Mouse (Mus musculus) Muller cell, postnatal 12 days (primary cell): Measurements from ENCODE around the gene Phactr1.

ENCODE experiments used
- DNase-seq: peaks from one replicate; pipeline ENCODE4 v3.0.0-alpha.2; 2015; ENCODE audit errors: inconsistent ontology term

Phactr1 gene

DNA sequence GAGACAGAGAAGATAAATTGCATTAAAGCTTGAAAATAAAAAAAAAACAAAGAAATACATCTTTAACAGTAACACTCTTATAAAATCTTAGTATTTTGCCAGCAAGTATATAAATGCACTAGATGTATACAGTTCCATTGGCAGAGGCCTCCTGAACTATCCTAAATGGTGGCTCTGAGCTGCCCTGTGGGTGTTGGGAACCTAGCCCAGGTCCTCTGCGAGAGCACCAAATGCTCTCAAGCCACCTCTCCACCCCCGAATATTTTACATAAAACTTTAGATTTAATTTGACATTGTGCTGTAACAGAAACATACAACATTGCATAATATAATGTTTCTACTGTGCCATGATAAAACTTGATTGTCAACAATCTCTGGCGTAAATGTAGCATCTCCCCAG, 293.1 kb downstream of the Phactr1 start:
- DNase-seq: no peak

DNA sequence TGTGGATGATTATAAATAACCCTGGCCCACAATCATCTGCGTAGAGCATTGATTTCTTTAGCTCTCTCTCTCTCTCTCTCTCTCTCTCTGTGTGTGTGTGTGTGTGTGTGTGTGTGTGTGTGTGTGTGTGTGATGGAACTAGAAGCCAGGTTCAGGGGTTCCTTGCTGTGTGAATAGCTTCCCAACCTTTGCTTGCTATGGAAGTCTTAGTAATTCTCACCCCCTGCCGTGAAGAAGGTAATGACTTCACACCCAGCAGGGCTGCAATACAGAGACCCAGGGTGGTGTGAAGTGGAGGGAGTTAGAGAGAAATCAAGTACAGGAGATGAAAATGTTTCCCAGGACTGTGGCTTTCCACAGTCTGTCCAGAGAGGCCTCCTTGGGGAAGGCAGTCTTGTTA, 293.5 kb downstream of the Phactr1 start:
- DNase-seq: no peak

- no peak for DNase-seq
Observed at GRCm38 (mm10) chr13:42974506-42974905, 294.1 kb downstream of the Phactr1 start.

DNA sequence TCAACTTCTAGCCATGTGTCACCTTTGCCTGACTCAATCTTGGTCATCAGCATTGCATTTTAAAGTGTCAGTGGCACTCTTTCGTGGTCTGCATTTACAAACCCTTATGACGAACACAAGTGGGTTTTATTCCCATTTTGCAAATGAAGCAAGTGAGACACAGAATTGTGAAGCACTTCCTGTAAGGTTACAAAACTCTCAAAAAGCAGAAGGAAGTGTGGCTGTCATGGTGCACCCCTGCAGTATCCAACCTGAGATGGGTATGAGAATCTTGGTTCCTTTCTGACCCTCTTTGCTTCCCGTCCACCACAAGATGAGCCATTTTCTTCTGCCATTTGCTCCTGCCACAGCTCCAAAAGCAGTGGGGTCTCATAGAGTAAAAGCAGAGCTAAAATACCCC, 295.7 kb downstream of the Phactr1 start:
- DNase-seq: no peak

DNA sequence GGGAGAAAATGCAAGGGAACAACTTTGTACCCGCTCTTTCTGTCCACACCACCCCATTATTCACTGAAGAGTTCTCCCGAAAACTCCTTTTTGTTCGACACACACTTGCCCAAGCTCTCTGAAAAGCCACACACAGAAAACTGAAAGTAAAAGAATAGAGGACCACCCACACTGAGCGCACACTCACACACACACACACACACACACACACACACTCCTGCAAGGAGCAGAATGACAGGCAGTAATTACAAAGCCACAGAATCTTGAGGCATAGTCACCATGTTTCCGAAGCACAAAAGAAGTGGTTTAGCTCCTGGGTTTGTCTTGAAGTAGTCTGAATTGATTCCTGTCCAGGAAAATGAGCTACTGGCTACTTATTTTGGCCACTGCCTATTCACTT, 296.5 kb downstream of the Phactr1 start:
- DNase-seq: peak; percentile 46

GRCm38 (mm10) chr13:42980581-42980980, 300.2 kb downstream of the Phactr1 start:
- peak; percentile 67 for DNase-seq

GRCm38 (mm10) chr13:42982646-42983045, 302.2 kb downstream of the Phactr1 start:
- DNase-seq: no peak

GRCm38 (mm10) chr13:42985806-42986205, 305.4 kb downstream of the Phactr1 start:
- DNase-seq: no peak

- peak; percentile 84 for DNase-seq
Observed at GRCm38 (mm10) chr13:42987931-42988579, 307.6 kb downstream of the Phactr1 start.

GRCm38 (mm10) chr13:42989481-42989880, 309.1 kb downstream of the Phactr1 start:
- DNase-seq: no peak

- no peak for DNase-seq
Observed at GRCm38 (mm10) chr13:42990051-42990450, 309.6 kb downstream of the Phactr1 start.

- no peak for DNase-seq
Observed at GRCm38 (mm10) chr13:42990493-42991111, 310.2 kb downstream of the Phactr1 start.

GRCm38 (mm10) chr13:42991164-42991563, 310.7 kb downstream of the Phactr1 start:
- peak; percentile 66 for DNase-seq

DNA sequence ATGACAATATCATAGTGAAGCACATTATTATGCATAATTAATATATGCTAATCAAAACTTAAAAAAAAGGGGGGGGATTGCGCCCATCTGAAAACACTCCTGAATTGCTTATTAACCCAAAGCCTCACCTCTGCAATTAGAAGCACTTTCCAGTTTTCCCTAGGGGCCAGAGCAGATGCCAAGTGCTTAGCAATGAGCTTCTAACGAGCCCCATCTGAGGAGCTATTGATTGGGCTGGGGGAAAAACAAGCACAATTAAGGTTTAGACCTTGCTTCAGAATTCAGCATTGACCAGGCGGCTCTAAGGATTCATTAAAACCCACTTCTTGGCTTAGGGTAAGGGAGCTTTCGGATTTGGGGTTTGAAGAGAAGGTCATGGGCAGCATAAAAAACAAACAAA, 311.9 kb downstream of the Phactr1 start:
- DNase-seq: no peak

GRCm38 (mm10) chr13:42994276-42994675, 313.9 kb downstream of the Phactr1 start:
- no peak for DNase-seq

DNA sequence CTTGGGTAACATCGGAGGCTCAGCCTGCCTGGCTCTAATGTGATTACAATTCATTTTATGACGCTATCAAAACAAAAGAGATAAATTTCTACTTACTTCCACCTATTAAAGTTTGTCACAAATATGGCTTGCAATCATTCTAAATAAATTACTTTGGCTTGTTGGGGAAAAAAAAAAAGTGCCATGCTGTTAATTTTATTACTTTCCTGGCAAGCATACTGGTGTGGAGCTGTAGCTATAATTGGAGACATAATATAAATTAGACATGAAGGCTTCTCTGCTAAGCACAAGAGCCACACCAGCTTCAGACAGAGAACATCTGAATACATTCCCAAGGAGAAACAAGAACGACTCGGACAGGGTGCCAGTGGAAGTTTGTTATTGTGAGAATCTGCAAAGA, 315.8 kb downstream of the Phactr1 start:
- peak; percentile 59 for DNase-seq

DNA sequence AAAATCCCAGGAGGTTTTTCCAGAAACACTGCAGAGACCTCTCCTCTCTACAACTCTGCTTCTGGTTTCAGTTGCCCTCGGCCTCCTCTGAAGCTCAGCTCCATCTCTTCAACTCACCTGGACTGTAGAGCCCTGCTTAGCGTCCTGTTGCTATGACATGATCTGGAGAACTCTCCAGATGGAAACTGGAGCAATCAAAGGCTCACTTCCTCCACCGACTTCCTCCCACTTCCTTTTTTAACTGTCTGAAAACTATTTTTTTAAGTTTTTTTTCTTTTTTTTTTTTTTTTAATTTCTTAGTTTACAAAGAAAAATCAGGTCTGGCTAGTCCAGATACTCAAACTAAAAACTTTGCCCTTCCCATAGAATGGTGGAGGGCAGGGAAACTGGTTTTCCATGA, 318.9 kb downstream of the Phactr1 start:
- DNase-seq: no peak

GRCm38 (mm10) chr13:43005131-43005579, 324.7 kb downstream of the Phactr1 start:
- DNase-seq: no peak

GRCm38 (mm10) chr13:43008466-43008865, 328.0 kb downstream of the Phactr1 start:
- DNase-seq: peak; percentile 84

DNA sequence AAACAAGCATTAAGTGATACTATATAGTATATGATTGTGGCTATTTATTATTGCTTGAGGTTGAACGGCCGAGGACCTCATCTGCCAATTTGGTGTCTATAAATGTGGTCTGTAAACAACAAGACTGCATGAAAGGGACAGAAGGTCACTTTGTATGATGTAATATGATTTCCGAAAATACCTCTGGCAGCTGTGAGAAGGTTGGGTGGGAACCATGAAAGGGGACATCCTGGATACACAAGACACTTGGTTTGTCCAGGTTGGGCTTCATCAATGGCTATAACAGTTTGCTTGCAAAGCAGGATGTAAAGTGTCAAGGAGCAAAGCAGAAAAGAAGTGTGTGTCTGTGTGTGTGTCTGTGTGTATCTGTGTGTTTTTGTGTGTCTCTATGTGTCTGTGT, 329.2 kb downstream of the Phactr1 start:
- DNase-seq: no peak

GRCm38 (mm10) chr13:43011516-43011915, 331.1 kb downstream of the Phactr1 start:
- DNase-seq: peak; percentile 90

DNA sequence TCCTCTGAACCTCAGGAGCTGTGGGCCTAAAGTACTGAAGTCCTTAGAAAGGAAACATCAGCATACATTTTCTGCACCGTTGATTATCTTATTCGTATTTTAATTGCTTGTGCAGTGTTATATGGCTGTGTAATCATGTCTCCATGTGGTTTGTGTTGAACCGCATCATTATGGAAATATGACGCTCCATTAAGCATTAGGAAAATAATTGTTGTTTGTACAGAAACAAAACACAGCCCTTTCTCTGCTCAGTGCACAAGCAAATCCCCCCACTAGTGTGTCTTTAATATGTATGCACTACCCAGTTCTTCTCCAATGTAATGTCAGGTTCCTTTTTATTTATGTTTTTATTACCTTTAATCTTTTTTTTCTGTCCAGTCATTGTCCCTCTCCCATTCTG, 333.6 kb downstream of the Phactr1 start:
- peak; percentile 80 for DNase-seq

DNA sequence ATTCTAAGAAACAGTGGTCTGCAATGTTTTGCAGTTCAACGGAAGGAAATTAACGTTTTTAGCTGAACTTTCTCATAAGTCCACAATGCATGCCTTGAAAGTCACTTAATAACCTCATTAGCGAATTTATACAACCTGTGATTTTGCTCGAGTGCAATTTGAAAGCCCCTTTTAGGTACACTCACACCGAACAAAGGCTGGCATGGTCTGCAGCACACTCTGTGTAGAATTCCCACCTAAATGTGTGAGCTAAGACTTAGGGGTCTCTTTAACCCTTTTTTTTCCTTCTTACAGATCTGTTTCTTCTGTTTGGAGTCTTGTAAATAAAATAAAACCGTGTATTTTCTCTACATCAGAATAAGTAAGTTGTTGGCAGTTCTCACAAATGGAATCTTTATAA, 335.3 kb downstream of the Phactr1 start:
- no peak for DNase-seq

GRCm38 (mm10) chr13:43018863-43019262, 338.4 kb downstream of the Phactr1 start:
- no peak for DNase-seq
